Mouse (Mus musculus): ENCODE results near the gene Zfp568. TPM values are rescaled to one million over a fixed set of nuclear protein-coding genes. Genes with fewer than 3 reads are reported as not detected.

The Zfp568 gene
- polyA plus RNA-seq, 1 experiment = 27.4 TPM

DNA sequence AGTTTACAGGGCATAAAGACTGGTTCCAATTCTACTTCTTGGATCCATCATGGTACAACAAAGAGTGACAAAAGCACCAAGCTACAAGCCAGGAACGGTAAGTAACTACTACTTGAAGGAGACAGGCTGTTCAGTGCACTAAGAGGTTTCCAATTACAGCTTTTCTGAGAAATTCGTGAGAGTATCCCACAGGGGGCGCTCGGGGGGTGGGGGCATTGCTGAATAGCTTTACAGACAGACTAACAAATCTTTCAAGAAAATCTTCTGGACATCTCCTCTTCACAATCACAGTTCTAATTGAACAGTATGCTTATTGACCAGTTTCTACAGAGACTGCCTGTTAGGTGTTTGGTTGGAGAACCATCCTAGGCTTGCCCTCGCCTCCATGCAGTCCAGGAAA is 2.3 kb upstream of the Zfp568 start:
- no peak for TF ChIP-seq TCF3 (IDR thresholded peaks at IDR 0.05; ENCODE audit: insufficient read length, low read depth)
- no peak for TF ChIP-seq POLR2A (IDR thresholded peaks at IDR 0.05; ENCODE audit: insufficient read length, low read depth)
- TF ChIP-seq MYOG (IDR thresholded peaks at IDR 0.05; ENCODE audit: control insufficient read depth in 1 of 3, insufficient read depth in 1 of 3, insufficient read length in 2 of 3, low read depth in 2 of 3) = no peak
- no peak for TF ChIP-seq CEBPB (IDR thresholded peaks at IDR 0.05; ENCODE audit: insufficient read depth, poor library complexity, severe bottlenecking)
- no peak for TF ChIP-seq REST (IDR thresholded peaks at IDR 0.05; ENCODE audit: insufficient read depth, insufficient read length)
- no peak for TF ChIP-seq TCF12 (IDR thresholded peaks at IDR 0.05; ENCODE audit: insufficient read depth, poor library complexity, severe bottlenecking)
- no peak for TF ChIP-seq SRF (IDR thresholded peaks at IDR 0.05; ENCODE audit: control insufficient read depth, insufficient read length, low read depth)
- no peak for TF ChIP-seq USF1 (IDR thresholded peaks at IDR 0.05; ENCODE audit: low read depth)
- TF ChIP-seq MAX (IDR thresholded peaks at IDR 0.05; ENCODE audit: low read depth) = no peak
- TF ChIP-seq E2F4 (IDR thresholded peaks at IDR 0.05; ENCODE audit: insufficient read depth) = no peak
- TF ChIP-seq POLR2AphosphoS2 (IDR thresholded peaks at IDR 0.05; ENCODE audit: insufficient read length, low read depth) = no peak
- no peak for TF ChIP-seq MYOD1 (IDR thresholded peaks at IDR 0.05; ENCODE audit: control insufficient read depth in 1 of 3, insufficient read length in 2 of 3, low read depth in 2 of 3)
- Histone ChIP-seq H3K27me3 (ENCODE audit: control insufficient read depth, insufficient read depth, insufficient read length) (no peaks in the 10 kb centered on the region), H3K79me2 (ENCODE audit: control insufficient read depth, insufficient read depth) (peaks cover 33% of the 10 kb centered on the region), H3ac (ENCODE audit: control insufficient read depth, insufficient read length) (no peak overlapping the region), H3K4me2 (ENCODE audit: low read depth) (peak overlapping the region; percentile 82), H3K4me3 (peak overlapping the region; percentile 54), H3K36me3 (ENCODE audit: control insufficient read depth, insufficient read depth) (peaks cover 13% of the 10 kb centered on the region)

DNA sequence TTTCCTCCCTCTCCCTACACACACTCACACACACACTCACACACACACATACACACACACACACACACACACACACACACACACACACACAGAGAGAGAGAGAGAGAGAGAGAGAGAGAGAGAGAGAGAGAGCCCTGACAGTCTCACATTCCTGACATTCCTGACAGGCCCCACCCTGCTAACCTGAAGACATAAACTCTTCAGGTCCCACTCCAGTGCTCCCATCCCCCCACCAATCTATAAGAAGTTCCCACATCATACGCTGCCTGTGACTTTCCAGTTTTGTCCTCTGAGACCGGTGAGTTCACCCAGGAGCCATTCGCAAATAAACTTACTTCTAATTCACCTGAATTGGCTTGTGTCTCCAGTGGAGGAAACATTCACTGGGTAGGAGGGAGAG is 1.9 kb upstream of the Zfp568 start:
- H3K4me2 ChIP-seq (ENCODE audit: low read depth) = peak overlapping the region; percentile 82
- no peak overlapping the region for H3ac ChIP-seq (ENCODE audit: control insufficient read depth, insufficient read length)
- H3K36me3 ChIP-seq (ENCODE audit: control insufficient read depth, insufficient read depth) = peaks cover 18% of the 10 kb centered on the region
- TF ChIP-seq E2F4 (IDR thresholded peaks at IDR 0.05; ENCODE audit: insufficient read depth) (no peak), SRF (IDR thresholded peaks at IDR 0.05; ENCODE audit: control insufficient read depth, insufficient read length, low read depth) (no peak), POLR2A (IDR thresholded peaks at IDR 0.05; ENCODE audit: insufficient read length, low read depth) (no peak)
- H3K79me2 ChIP-seq (ENCODE audit: control insufficient read depth, insufficient read depth) = peaks cover 37% of the 10 kb centered on the region
- no peaks in the 10 kb centered on the region for H3K27me3 ChIP-seq (ENCODE audit: control insufficient read depth, insufficient read depth, insufficient read length)
- peak overlapping the region; percentile 54 for H3K4me3 ChIP-seq

DNA sequence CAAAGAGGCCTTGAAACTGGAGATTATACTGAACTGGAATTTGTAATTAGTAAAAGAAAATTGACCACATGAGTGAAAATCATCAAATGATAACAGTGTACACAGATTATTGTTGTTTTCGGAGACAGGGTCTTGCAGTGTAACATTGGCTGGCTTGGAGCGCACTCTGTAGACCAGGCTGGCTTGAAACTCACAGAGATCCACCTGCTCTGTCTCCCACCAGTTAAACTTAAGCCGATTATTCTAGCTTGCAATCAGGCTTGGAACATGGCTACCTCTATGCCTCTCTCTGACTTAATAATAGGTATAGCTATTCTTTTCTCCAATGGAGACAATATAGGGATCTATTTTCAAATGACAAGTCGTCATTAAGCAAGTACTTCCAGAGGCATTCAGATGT is 1.4 kb upstream of the Zfp568 start:
- no peaks in the 10 kb centered on the region for H3K27me3 ChIP-seq (ENCODE audit: control insufficient read depth, insufficient read depth, insufficient read length)
- peak overlapping the region; percentile 54 for H3K4me3 ChIP-seq
- peaks cover 42% of the 10 kb centered on the region for H3K79me2 ChIP-seq (ENCODE audit: control insufficient read depth, insufficient read depth)
- H3K4me2 ChIP-seq (ENCODE audit: low read depth) = peak overlapping the region; percentile 82
- H3K36me3 ChIP-seq (ENCODE audit: control insufficient read depth, insufficient read depth) = peaks cover 18% of the 10 kb centered on the region
- TF ChIP-seq E2F4 (IDR thresholded peaks at IDR 0.05; ENCODE audit: insufficient read depth) = no peak
- no peak for TF ChIP-seq MYOD1 (IDR thresholded peaks at IDR 0.05; ENCODE audit: control insufficient read depth in 1 of 3, insufficient read length in 2 of 3, low read depth in 2 of 3)
- TF ChIP-seq CEBPB (IDR thresholded peaks at IDR 0.05; ENCODE audit: insufficient read depth, poor library complexity, severe bottlenecking) = no peak
- no peak for TF ChIP-seq POLR2A (IDR thresholded peaks at IDR 0.05; ENCODE audit: insufficient read length, low read depth)
- no peak for TF ChIP-seq MAX (IDR thresholded peaks at IDR 0.05; ENCODE audit: low read depth)
- no peak for TF ChIP-seq REST (IDR thresholded peaks at IDR 0.05; ENCODE audit: insufficient read depth, insufficient read length)
- no peak for TF ChIP-seq POLR2AphosphoS2 (IDR thresholded peaks at IDR 0.05; ENCODE audit: insufficient read length, low read depth)
- no peak for TF ChIP-seq USF1 (IDR thresholded peaks at IDR 0.05; ENCODE audit: low read depth)
- TF ChIP-seq SRF (IDR thresholded peaks at IDR 0.05; ENCODE audit: control insufficient read depth, insufficient read length, low read depth) = no peak
- TF ChIP-seq MYOG (IDR thresholded peaks at IDR 0.05; ENCODE audit: control insufficient read depth in 1 of 3, insufficient read depth in 1 of 3, insufficient read length in 2 of 3, low read depth in 2 of 3) = no peak
- TF ChIP-seq TCF3 (IDR thresholded peaks at IDR 0.05; ENCODE audit: insufficient read length, low read depth) = no peak
- TF ChIP-seq TCF12 (IDR thresholded peaks at IDR 0.05; ENCODE audit: insufficient read depth, poor library complexity, severe bottlenecking) = no peak
- H3ac ChIP-seq (ENCODE audit: control insufficient read depth, insufficient read length) = no peak overlapping the region

DNA sequence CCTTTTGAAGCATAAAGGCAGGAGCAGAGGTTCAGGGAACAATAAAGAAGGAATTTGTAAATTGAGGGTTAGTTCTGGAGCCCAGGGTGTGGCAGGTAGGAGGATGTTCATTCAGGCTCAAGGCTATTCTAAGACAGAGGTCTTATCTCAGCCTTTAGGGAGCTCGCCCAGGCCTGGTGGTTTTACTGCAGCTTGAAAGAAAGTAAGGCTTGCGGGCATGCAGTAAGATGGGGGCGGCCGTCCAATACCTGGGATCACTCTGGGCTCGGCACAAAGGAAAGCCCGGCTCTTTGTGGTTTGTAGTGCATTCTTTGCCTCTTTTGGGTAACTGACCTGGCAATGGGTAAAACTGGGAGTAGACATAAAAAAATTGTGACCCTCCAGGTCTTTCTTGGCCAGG is 824 bp upstream of the Zfp568 start:
- H3K27me3 ChIP-seq (ENCODE audit: control insufficient read depth, insufficient read depth, insufficient read length) = no peaks in the 10 kb centered on the region
- H3K4me3 ChIP-seq = peak overlapping the region; percentile 54
- peak overlapping the region; percentile 82 for H3K4me2 ChIP-seq (ENCODE audit: low read depth)
- TF ChIP-seq REST (IDR thresholded peaks at IDR 0.05; ENCODE audit: insufficient read depth, insufficient read length) (no peak), MYOD1 (IDR thresholded peaks at IDR 0.05; ENCODE audit: control insufficient read depth in 1 of 3, insufficient read length in 2 of 3, low read depth in 2 of 3) (no peak), MYOG (IDR thresholded peaks at IDR 0.05; ENCODE audit: control insufficient read depth in 1 of 3, insufficient read depth in 1 of 3, insufficient read length in 2 of 3, low read depth in 2 of 3) (no peak), USF1 (IDR thresholded peaks at IDR 0.05; ENCODE audit: low read depth) (no peak), TCF3 (IDR thresholded peaks at IDR 0.05; ENCODE audit: insufficient read length, low read depth) (no peak), SRF (IDR thresholded peaks at IDR 0.05; ENCODE audit: control insufficient read depth, insufficient read length, low read depth) (no peak), E2F4 (IDR thresholded peaks at IDR 0.05; ENCODE audit: insufficient read depth) (no peak), TCF12 (IDR thresholded peaks at IDR 0.05; ENCODE audit: insufficient read depth, poor library complexity, severe bottlenecking) (no peak), CEBPB (IDR thresholded peaks at IDR 0.05; ENCODE audit: insufficient read depth, poor library complexity, severe bottlenecking) (no peak), POLR2A (IDR thresholded peaks at IDR 0.05; ENCODE audit: insufficient read length, low read depth) (no peak), POLR2AphosphoS2 (IDR thresholded peaks at IDR 0.05; ENCODE audit: insufficient read length, low read depth) (no peak), MAX (IDR thresholded peaks at IDR 0.05; ENCODE audit: low read depth) (no peak)
- H3ac ChIP-seq (ENCODE audit: control insufficient read depth, insufficient read length) = peak overlapping the region; percentile 63
- H3K36me3 ChIP-seq (ENCODE audit: control insufficient read depth, insufficient read depth) = peaks cover 18% of the 10 kb centered on the region
- H3K79me2 ChIP-seq (ENCODE audit: control insufficient read depth, insufficient read depth) = peaks cover 42% of the 10 kb centered on the region

DNA sequence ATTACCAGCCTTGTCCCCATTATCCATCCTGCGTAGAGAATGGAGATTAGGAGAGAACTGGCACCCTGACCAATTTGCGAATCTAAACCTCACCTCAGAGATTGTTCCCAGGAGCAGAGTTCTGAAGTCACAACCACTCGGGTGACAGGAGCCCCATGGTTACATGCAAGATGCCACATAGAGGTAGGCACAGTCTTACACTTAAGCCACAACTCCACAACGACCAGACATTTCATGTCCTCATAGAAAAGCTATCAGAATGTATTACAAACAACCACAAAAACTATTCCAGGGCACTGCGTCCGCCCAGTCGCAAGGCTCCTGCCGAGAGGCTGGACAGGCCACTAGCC is 440 bp upstream of the Zfp568 start:
- H3K4me2 ChIP-seq (ENCODE audit: low read depth) = peak overlapping the region; percentile 82
- H3K79me2 ChIP-seq (ENCODE audit: control insufficient read depth, insufficient read depth) = peaks cover 46% of the 10 kb centered on the region
- no peaks in the 10 kb centered on the region for H3K27me3 ChIP-seq (ENCODE audit: control insufficient read depth, insufficient read depth, insufficient read length)
- peak overlapping the region; percentile 54 for H3K4me3 ChIP-seq
- peak overlapping the region; percentile 63 for H3ac ChIP-seq (ENCODE audit: control insufficient read depth, insufficient read length)
- H3K36me3 ChIP-seq (ENCODE audit: control insufficient read depth, insufficient read depth) = peaks cover 21% of the 10 kb centered on the region
- no peak for TF ChIP-seq USF1 (IDR thresholded peaks at IDR 0.05; ENCODE audit: low read depth)
- no peak for TF ChIP-seq E2F4 (IDR thresholded peaks at IDR 0.05; ENCODE audit: insufficient read depth)
- TF ChIP-seq MYOG (IDR thresholded peaks at IDR 0.05; ENCODE audit: control insufficient read depth in 1 of 3, insufficient read depth in 1 of 3, insufficient read length in 2 of 3, low read depth in 2 of 3) = no peak
- no peak for TF ChIP-seq MAX (IDR thresholded peaks at IDR 0.05; ENCODE audit: low read depth)
- no peak for TF ChIP-seq POLR2A (IDR thresholded peaks at IDR 0.05; ENCODE audit: insufficient read length, low read depth)
- no peak for TF ChIP-seq CEBPB (IDR thresholded peaks at IDR 0.05; ENCODE audit: insufficient read depth, poor library complexity, severe bottlenecking)
- TF ChIP-seq POLR2AphosphoS2 (IDR thresholded peaks at IDR 0.05; ENCODE audit: insufficient read length, low read depth) = no peak
- TF ChIP-seq SRF (IDR thresholded peaks at IDR 0.05; ENCODE audit: control insufficient read depth, insufficient read length, low read depth) = no peak
- no peak for TF ChIP-seq TCF3 (IDR thresholded peaks at IDR 0.05; ENCODE audit: insufficient read length, low read depth)
- no peak for TF ChIP-seq REST (IDR thresholded peaks at IDR 0.05; ENCODE audit: insufficient read depth, insufficient read length)
- TF ChIP-seq TCF12 (IDR thresholded peaks at IDR 0.05; ENCODE audit: insufficient read depth, poor library complexity, severe bottlenecking) = no peak
- no peak for TF ChIP-seq MYOD1 (IDR thresholded peaks at IDR 0.05; ENCODE audit: control insufficient read depth in 1 of 3, insufficient read length in 2 of 3, low read depth in 2 of 3)

Data from myocyte (in vitro differentiated cells).